Mouse (Mus musculus) limb, embryonic 14.5 days (tissue): ENCODE measurements at regions not wholly inside any gene's neighbourhood (a gene's known extent, or its start where the extent isn't known, plus 50 kb on each side); places are given as distances from the start of the nearest gene placed in this dataset.

Source experiments
- ATAC-seq: fragments of 200-750 bp; cut with Nextera tagmentation; 2 replicates; pipeline ENCODE4 v1.8.0; 2017; ENCODE audit warnings: low read depth, moderate number of reproducible peaks, moderate TSS enrichment; ENCODE audit not compliant: low FRiP score
- DNase-seq: peaks from one replicate; pipeline ENCODE4 v3.0.0-alpha.2; 2015; ENCODE audit warnings: low spot score
- H3K27ac ChIP-seq: fragments of 300-500 bp; sonication (generic); replicated peaks from 2 replicates; pipeline ENCODE4 v1.5.1; 2014; ENCODE audit warnings: low read depth, mild to moderate bottlenecking, low read length, moderate library complexity, mixed read lengths
- H3K27me3 ChIP-seq: fragments of 300-500 bp; sonication (generic); 2 replicates; pipeline ENCODE4 v1.6.1; 2014; ENCODE audit warnings: low read length, mixed read lengths; ENCODE audit not compliant: control insufficient read depth, insufficient read depth
- H3K36me3 ChIP-seq: fragments of 300-500 bp; sonication (generic); 2 replicates; pipeline ENCODE4 v1.6.1; 2014; ENCODE audit warnings: mild to moderate bottlenecking, low read length, moderate library complexity, mixed read lengths; ENCODE audit not compliant: control insufficient read depth, insufficient read depth
- H3K4me1 ChIP-seq: fragments of 300-500 bp; sonication (generic); 2 replicates; pipeline ENCODE4 v1.6.1; 2014; ENCODE audit warnings: antibody characterized with exemption, low read length, mixed read lengths; ENCODE audit not compliant: control insufficient read depth, insufficient read depth
- H3K4me2 ChIP-seq: fragments of 300-500 bp; sonication (generic); replicated peaks from 2 replicates; pipeline ENCODE4 v1.6.1; 2014; ENCODE audit warnings: low read depth, mild to moderate bottlenecking, low read length, moderate library complexity; ENCODE audit not compliant: severe bottlenecking
- H3K4me3 ChIP-seq: fragments of 300-500 bp; sonication (generic); replicated peaks from 2 replicates; pipeline ENCODE4 v1.5.1; 2014; ENCODE audit warnings: low read length
- H3K9ac ChIP-seq: fragments of 300-500 bp; sonication (generic); 2 replicates; pipeline ENCODE4 v1.6.1; 2014; ENCODE audit warnings: mild to moderate bottlenecking, low read depth, low read length, moderate library complexity; ENCODE audit not compliant: severe bottlenecking
- H3K9me3 ChIP-seq: fragments of 300-500 bp; sonication (generic); 2 replicates; pipeline ENCODE4 v1.6.1; 2016; ENCODE audit warnings: low read length; ENCODE audit not compliant: control insufficient read depth
- POLR2A ChIP-seq: fragments of 200-500 bp; IDR thresholded peaks from 2 replicates; pipeline ENCODE4 v1.8.0; 2012; ENCODE audit warnings: inconsistent platforms, mild to moderate bottlenecking, moderate library complexity, borderline replicate concordance; ENCODE audit not compliant: insufficient read depth, insufficient read length; ENCODE audit errors: extremely low read depth
- WGBS: fragments of 180-500 bp; shearing (Covaris S2); extraction: QIAGEN DNeasy Blood & Tissue Kit; methylation state at CpG from one replicate; pipeline ENCODE4 v1.1.7; 2014; 5-methylcytosine and 5-hydroxymethylcytosine counted together

DNA sequence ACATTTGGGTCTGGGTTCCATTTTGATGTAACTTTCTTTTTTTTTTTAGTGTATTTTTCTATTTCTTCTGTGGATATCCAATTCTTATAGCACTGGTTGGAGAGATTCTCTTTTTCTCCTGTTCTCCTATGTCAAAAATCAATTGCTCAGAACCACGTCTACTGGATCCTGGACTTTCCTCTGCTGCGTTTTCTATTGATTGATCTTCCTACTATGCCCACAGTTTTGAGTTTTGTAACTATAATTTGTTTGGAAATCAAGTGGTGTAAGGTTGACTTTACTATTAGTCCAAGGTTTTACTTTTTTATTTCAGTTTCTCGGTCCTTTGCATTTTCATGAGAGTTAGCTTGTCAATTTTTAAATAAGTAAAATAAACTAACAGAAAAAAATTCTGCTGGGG, 67.2 kb upstream of the Mb21d2 start:
- H3K4me1 ChIP-seq: no peaks in the 10 kb centered on the region
- DNase-seq (no peak), ATAC-seq (no peak)
- no peak overlapping the region for H3K4me3 ChIP-seq
- H3K4me2 ChIP-seq: no peak overlapping the region
- no peaks in the 10 kb centered on the region for H3K27me3 ChIP-seq
- no peak overlapping the region for H3K27ac ChIP-seq
- WGBS: 85% methylated on average over 3 of the region's 3 CpGs
- no peak overlapping the region for H3K9ac ChIP-seq
- no peaks in the 10 kb centered on the region for H3K9me3 ChIP-seq
- H3K36me3 ChIP-seq: no peaks in the 10 kb centered on the region
- TF ChIP-seq POLR2A: no peak

DNA sequence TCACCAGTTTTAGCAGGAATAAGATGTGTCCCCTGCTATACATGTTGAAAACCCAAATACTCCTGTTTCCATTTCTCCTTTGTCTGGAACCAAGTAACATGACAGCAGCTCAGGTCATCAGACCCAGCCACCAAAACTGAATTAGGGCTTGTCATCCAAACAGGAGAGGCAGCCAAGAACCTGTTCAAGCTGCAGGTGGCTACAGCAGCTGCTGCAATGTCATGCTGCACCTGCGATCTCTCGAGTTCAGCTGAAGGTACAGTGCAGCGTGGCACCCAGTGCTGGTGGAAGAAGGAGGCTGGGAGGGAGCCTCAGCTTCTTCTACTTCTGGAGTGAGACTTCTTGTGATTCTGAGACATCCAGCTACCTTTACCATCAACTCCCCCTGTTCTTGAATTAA, 61.2 kb upstream of the Mb21d2 start:
- no peak for TF ChIP-seq POLR2A
- no peak overlapping the region for H3K9ac ChIP-seq
- H3K27ac ChIP-seq: no peak overlapping the region
- H3K4me1 ChIP-seq: no peaks in the 10 kb centered on the region
- H3K27me3 ChIP-seq: no peaks in the 10 kb centered on the region
- DNase-seq (no peak), ATAC-seq (no peak)
- no peak overlapping the region for H3K4me2 ChIP-seq
- 86% methylated on average over 3 of the region's 3 CpGs for WGBS
- no peak overlapping the region for H3K4me3 ChIP-seq
- H3K9me3 ChIP-seq: no peaks in the 10 kb centered on the region
- no peaks in the 10 kb centered on the region for H3K36me3 ChIP-seq

DNA sequence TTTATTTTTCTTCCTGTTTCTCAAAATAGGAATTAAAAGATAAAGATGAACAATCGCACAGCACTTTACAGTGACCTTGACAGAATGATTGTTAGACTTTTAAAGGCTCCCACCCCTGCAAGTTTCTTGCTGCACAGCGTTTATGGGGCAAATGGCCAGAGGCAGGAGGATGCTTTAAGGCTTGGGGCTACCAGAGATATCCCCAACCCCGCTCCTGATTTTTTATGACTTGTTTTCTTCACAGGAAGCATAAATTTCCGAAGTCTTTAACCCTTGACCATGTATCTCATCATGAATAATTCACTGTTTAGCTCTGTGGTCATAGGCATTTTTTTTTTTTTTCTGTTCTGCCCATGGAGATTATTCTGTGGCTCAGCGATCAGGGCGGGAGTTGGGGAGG, 55.5 kb upstream of the Mb21d2 start:
- H3K27ac ChIP-seq: no peak overlapping the region
- TF ChIP-seq POLR2A: no peak
- DNase-seq (no peak), ATAC-seq (no peak)
- no peaks in the 10 kb centered on the region for H3K36me3 ChIP-seq
- no peaks in the 10 kb centered on the region for H3K4me1 ChIP-seq
- no peaks in the 10 kb centered on the region for H3K9me3 ChIP-seq
- H3K27me3 ChIP-seq: no peaks in the 10 kb centered on the region
- WGBS: 34% methylated on average over 6 of the region's 6 CpGs
- H3K4me2 ChIP-seq: no peak overlapping the region
- no peak overlapping the region for H3K9ac ChIP-seq
- no peak overlapping the region for H3K4me3 ChIP-seq

DNA sequence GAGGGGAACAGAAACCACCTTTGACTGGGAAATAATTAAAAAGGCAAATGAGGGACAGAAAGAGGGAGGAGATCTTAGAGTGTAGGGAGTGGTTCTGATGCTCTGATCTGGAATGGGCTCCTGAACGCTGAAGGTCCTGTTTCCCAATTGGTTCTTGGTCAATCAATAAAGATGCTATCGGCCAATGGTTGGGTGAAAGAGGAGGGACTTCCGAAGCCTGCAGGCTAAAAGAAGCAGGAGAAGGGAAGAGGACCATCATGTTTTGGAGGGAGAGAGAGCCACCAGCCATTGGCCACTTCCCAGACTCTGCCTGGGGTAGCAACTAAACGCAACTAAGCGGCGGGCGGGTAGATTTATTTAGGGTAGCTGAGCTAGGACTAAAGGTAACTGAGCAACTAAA, 53.4 kb upstream of the Mb21d2 start:
- Histone ChIP-seq H3K9me3 (no peaks in the 10 kb centered on the region), H3K27me3 (no peaks in the 10 kb centered on the region), H3K4me3 (no peak overlapping the region), H3K27ac (no peak overlapping the region), H3K36me3 (no peaks in the 10 kb centered on the region), H3K9ac (no peak overlapping the region), H3K4me1 (no peaks in the 10 kb centered on the region), H3K4me2 (no peak overlapping the region)
- ATAC-seq (no peak), DNase-seq (no peak)
- no peak for TF ChIP-seq POLR2A
- WGBS: 75% methylated on average over 7 of the region's 7 CpGs
